Mouse (Mus musculus): ENCODE measurements around the gene Gabbr2. TPM values are rescaled to one million over a fixed set of nuclear protein-coding genes. Genes with fewer than 3 reads are reported as not detected.

Gabbr2 gene
- polyA plus RNA-seq, 1 experiment from 2014 or later: 0.11 TPM

DNA sequence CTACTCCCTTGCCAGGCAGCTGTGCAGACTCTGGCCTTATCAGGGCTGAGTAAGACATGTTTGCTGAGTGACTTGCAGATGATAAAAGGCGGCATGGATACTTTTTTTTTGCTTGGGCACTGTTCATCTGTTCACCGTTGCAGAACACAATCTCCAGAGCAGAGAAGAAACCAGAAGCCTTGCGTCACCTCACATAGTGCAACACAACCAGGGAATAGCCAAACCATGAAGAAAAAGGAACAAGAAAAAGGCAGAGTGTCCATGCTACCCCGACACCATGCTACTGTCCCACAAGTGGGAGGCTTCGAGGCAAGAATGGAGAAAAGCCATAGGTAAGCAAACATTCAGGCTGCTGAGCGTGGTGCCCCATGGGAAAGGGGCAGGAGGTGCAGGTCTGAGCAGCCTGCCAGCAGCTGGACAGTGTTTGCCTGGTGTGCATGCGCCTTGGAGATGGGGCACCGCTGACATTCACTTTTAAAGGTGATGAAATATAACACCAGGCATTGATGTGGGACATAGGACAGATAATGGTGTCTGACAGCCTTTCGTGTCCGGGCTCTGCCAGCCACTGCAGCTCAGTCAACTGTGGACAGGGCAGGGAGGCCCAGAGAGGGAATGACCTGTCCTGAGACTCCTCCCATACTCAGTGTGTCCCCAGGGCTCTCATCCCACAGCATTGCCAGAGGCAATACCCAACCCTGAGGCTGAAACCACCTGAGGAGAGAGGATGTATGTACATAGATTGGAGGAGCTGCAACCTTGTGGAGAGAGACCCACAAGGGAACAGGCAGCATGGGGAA is 31.3 kb upstream of the Gabbr2 start:
- no peaks in the 10 kb centered on the region for H3K27me3 ChIP-seq (ENCODE audit: control insufficient read depth, insufficient read depth, low read depth, low read length)
- H3K36me3 ChIP-seq (ENCODE audit: control insufficient read depth, insufficient read depth): no peaks in the 10 kb centered on the region
- WGBS (ENCODE audit: insufficient replicate concordance): 47% methylated on average over 10 of the region's 10 CpGs
- no peak for ATAC-seq (ENCODE audit: low read depth)
- H3K4me2 ChIP-seq (ENCODE audit: low read depth, low read length): no peak overlapping the region
- no peak overlapping the region for H3K27ac ChIP-seq (ENCODE audit: low read length)
- H3K9me3 ChIP-seq (replicated peaks; ENCODE audit: control insufficient read depth, low read length): no peaks in the 10 kb centered on the region
- H3K4me3 ChIP-seq (ENCODE audit: low read depth, low read length): no peak overlapping the region
- no peak overlapping the region for H3K9ac ChIP-seq (ENCODE audit: low read depth, low read length)
- no peaks in the 10 kb centered on the region for H3K4me1 ChIP-seq (ENCODE audit: control insufficient read depth, low read depth, low read length)

GRCm38 (mm10) chr4:47020563-47020962 is 28.9 kb upstream of the Gabbr2 start:
- Histone ChIP-seq H3K27ac (ENCODE audit: low read length) (no peak overlapping the region), H3K36me3 (ENCODE audit: control insufficient read depth, insufficient read depth) (no peaks in the 10 kb centered on the region), H3K4me2 (ENCODE audit: low read depth, low read length) (no peak overlapping the region), H3K9ac (ENCODE audit: low read depth, low read length) (no peak overlapping the region), H3K9me3 (replicated peaks; ENCODE audit: control insufficient read depth, low read length) (no peaks in the 10 kb centered on the region), H3K27me3 (ENCODE audit: control insufficient read depth, insufficient read depth, low read depth, low read length) (no peaks in the 10 kb centered on the region), H3K4me1 (ENCODE audit: control insufficient read depth, low read depth, low read length) (no peaks in the 10 kb centered on the region), H3K4me3 (ENCODE audit: low read depth, low read length) (no peak overlapping the region)
- WGBS (ENCODE audit: insufficient replicate concordance): 6% methylated on average over 5 of the region's 5 CpGs
- ATAC-seq (ENCODE audit: low read depth): no peak

DNA sequence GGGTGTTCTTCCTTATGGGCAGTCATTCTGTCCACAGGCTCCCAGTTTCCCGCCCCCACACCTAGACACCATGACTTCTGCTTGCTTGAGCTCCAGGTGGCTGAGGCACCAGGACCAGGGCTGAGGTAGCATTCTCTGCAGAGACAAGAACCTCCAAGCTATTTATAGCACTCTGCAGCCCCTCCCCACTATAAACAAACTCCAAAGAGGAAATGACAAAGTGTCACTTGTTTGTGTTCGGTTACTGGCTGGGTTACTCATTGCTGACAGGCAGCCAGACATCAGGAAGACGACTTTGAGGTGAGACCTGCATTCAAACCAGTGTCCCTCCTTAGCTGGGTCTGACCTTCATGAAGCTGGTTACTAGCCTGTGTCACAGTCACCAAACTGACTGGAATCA is 23.5 kb upstream of the Gabbr2 start:
- H3K9ac ChIP-seq (ENCODE audit: low read depth, low read length): no peak overlapping the region
- no peak overlapping the region for H3K27ac ChIP-seq (ENCODE audit: low read length)
- WGBS (ENCODE audit: insufficient replicate concordance): 16% methylated on average over 3 of the region's 3 CpGs

DNA sequence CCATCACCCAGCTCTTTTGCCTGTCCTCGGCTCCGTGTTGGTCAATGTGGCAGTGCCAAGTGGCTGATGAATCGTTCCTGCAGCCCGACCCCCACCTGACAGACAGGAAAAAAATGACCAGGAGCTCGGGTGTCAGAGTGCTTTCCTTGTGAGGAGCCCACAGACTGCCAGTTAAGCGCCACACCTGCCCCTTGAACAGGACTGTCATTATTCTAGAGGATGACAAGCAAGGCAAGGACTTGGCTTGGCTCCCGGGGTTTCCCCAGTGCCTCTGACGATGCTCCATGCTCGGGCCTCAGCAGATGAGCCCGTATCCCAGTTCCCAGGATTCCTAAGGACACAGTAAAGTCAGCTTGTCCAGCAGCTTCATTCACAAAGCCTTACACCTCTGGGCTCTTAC is 20.8 kb upstream of the Gabbr2 start:
- 61% methylated on average over 10 of the region's 10 CpGs for WGBS (ENCODE audit: insufficient replicate concordance)
- no peak for ATAC-seq (ENCODE audit: low read depth)

More for the DNA sequence above, 23.5 kb upstream of the Gabbr2 start:
- Histone ChIP-seq H3K27me3 (ENCODE audit: control insufficient read depth, insufficient read depth, low read depth, low read length) (no peaks in the 10 kb centered on the region), H3K36me3 (ENCODE audit: control insufficient read depth, insufficient read depth) (no peaks in the 10 kb centered on the region), H3K4me2 (ENCODE audit: low read depth, low read length) (no peak overlapping the region), H3K4me1 (ENCODE audit: control insufficient read depth, low read depth, low read length) (no peaks in the 10 kb centered on the region; the same call in 1 of the 2 replicates), H3K4me3 (ENCODE audit: low read depth, low read length) (no peak overlapping the region), H3K9me3 (replicated peaks; ENCODE audit: control insufficient read depth, low read length) (no peaks in the 10 kb centered on the region)
- ATAC-seq (ENCODE audit: low read depth): no peak

GRCm38 (mm10) chr4:47010400-47011231 is 18.9 kb upstream of the Gabbr2 start:
- no peak for ATAC-seq (ENCODE audit: low read depth)
- Histone ChIP-seq H3K9ac (ENCODE audit: low read depth, low read length) (no peak overlapping the region), H3K27me3 (ENCODE audit: control insufficient read depth, insufficient read depth, low read depth, low read length) (no peaks in the 10 kb centered on the region), H3K4me1 (ENCODE audit: control insufficient read depth, low read depth, low read length) (no peaks in the 10 kb centered on the region; the same call in 1 of the 2 replicates), H3K9me3 (replicated peaks; ENCODE audit: control insufficient read depth, low read length) (no peaks in the 10 kb centered on the region), H3K36me3 (ENCODE audit: control insufficient read depth, insufficient read depth) (no peaks in the 10 kb centered on the region), H3K4me2 (ENCODE audit: low read depth, low read length) (peak overlapping the region; percentile 37), H3K4me3 (ENCODE audit: low read depth, low read length) (0 out of 2 replicates have a peak overlapping the region, but pooled peaks have one; percentile 11), H3K27ac (ENCODE audit: low read length) (peak overlapping the region; percentile 21; the same call in 1 of the 2 replicates)
- 21% methylated on average over 12 of the region's 12 CpGs for WGBS (ENCODE audit: insufficient replicate concordance)

More for the DNA sequence above, 20.8 kb upstream of the Gabbr2 start:
- H3K4me1 ChIP-seq (ENCODE audit: control insufficient read depth, low read depth, low read length): no peaks in the 10 kb centered on the region; the same call in 1 of the 2 replicates
- no peak overlapping the region for H3K9ac ChIP-seq (ENCODE audit: low read depth, low read length)
- H3K4me3 ChIP-seq (ENCODE audit: low read depth, low read length): no peak overlapping the region
- H3K9me3 ChIP-seq (replicated peaks; ENCODE audit: control insufficient read depth, low read length): no peaks in the 10 kb centered on the region
- no peaks in the 10 kb centered on the region for H3K27me3 ChIP-seq (ENCODE audit: control insufficient read depth, insufficient read depth, low read depth, low read length)
- no peak overlapping the region for H3K4me2 ChIP-seq (ENCODE audit: low read depth, low read length)
- H3K27ac ChIP-seq (ENCODE audit: low read length): no peak overlapping the region
- no peaks in the 10 kb centered on the region for H3K36me3 ChIP-seq (ENCODE audit: control insufficient read depth, insufficient read depth)

- WGBS (ENCODE audit: insufficient replicate concordance): 32% methylated on average over 8 of the region's 8 CpGs
- Histone ChIP-seq H3K4me2 (ENCODE audit: low read depth, low read length) (no peak overlapping the region), H3K36me3 (ENCODE audit: control insufficient read depth, insufficient read depth) (no peaks in the 10 kb centered on the region), H3K27ac (ENCODE audit: low read length) (no peak overlapping the region), H3K27me3 (ENCODE audit: control insufficient read depth, insufficient read depth, low read depth, low read length) (no peaks in the 10 kb centered on the region), H3K9me3 (replicated peaks; ENCODE audit: control insufficient read depth, low read length) (no peaks in the 10 kb centered on the region), H3K9ac (ENCODE audit: low read depth, low read length) (no peak overlapping the region), H3K4me1 (ENCODE audit: control insufficient read depth, low read depth, low read length) (no peaks in the 10 kb centered on the region), H3K4me3 (ENCODE audit: low read depth, low read length) (no peak overlapping the region)
- no peak for ATAC-seq (ENCODE audit: low read depth)
Observed at GRCm38 (mm10) chr4:47000626-47001395, 9.1 kb upstream of the Gabbr2 start.

GRCm38 (mm10) chr4:46997969-46998368 is 6.3 kb upstream of the Gabbr2 start:
- Histone ChIP-seq H3K9me3 (replicated peaks; ENCODE audit: control insufficient read depth, low read length) (no peaks in the 10 kb centered on the region), H3K27me3 (ENCODE audit: control insufficient read depth, insufficient read depth, low read depth, low read length) (peaks cover 9% of the 10 kb centered on the region; the same call in 1 of the 2 replicates), H3K4me3 (ENCODE audit: low read depth, low read length) (no peak overlapping the region), H3K4me1 (ENCODE audit: control insufficient read depth, low read depth, low read length) (no peaks in the 10 kb centered on the region), H3K27ac (ENCODE audit: low read length) (no peak overlapping the region), H3K9ac (ENCODE audit: low read depth, low read length) (no peak overlapping the region), H3K36me3 (ENCODE audit: control insufficient read depth, insufficient read depth) (no peaks in the 10 kb centered on the region), H3K4me2 (ENCODE audit: low read depth, low read length) (no peak overlapping the region)
- no peak for ATAC-seq (ENCODE audit: low read depth)
- 48% methylated on average over 2 of the region's 2 CpGs for WGBS (ENCODE audit: insufficient replicate concordance)

DNA sequence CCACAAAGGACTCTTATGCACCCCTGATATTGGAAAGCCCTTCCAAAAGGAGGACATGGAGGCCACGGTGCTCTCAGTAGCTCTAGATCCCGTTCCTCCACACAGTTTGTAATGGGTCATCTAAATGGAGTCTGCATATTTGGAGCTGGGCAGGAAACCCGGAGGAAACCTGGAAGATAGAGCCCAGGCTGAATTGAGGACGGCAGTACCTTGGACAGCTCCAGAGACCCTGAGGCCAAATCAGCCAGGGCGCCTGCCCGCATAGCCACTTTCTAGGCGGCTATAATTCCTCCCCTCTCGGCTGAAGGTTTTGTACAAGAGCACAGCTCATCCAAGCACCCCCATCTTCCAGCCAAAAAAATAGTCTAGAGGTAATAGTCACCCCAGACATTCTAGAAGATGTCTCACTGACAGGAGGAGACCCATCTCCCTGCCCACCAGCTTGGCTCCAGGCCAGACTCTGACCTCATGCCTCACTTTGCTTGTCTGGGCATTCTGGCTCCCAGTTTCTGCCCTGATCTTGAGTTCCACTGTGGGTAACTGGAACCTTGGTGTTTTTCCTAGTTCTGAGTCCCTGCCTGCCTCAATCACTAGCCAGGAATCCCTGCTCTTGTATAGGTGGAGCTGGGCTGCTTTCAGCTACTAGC is 1.3 kb upstream of the Gabbr2 start:
- Histone ChIP-seq H3K27ac (ENCODE audit: low read length) (no peak overlapping the region), H3K36me3 (ENCODE audit: control insufficient read depth, insufficient read depth) (no peaks in the 10 kb centered on the region), H3K9me3 (replicated peaks; ENCODE audit: control insufficient read depth, low read length) (no peaks in the 10 kb centered on the region), H3K4me2 (ENCODE audit: low read depth, low read length) (no peak overlapping the region), H3K4me1 (ENCODE audit: control insufficient read depth, low read depth, low read length) (no peaks in the 10 kb centered on the region; the same call in 1 of the 2 replicates), H3K9ac (ENCODE audit: low read depth, low read length) (no peak overlapping the region), H3K27me3 (ENCODE audit: control insufficient read depth, insufficient read depth, low read depth, low read length) (peaks cover 48% of the 10 kb centered on the region), H3K4me3 (ENCODE audit: low read depth, low read length) (no peak overlapping the region)
- 8% methylated on average over 8 of the region's 8 CpGs for WGBS (ENCODE audit: insufficient replicate concordance)
- ATAC-seq (ENCODE audit: low read depth): no peak

Measured in liver, embryonic 16.5 days (tissue).